ENCODE assay signal across 8 mouse cellular contexts in the genomic region with DNA sequence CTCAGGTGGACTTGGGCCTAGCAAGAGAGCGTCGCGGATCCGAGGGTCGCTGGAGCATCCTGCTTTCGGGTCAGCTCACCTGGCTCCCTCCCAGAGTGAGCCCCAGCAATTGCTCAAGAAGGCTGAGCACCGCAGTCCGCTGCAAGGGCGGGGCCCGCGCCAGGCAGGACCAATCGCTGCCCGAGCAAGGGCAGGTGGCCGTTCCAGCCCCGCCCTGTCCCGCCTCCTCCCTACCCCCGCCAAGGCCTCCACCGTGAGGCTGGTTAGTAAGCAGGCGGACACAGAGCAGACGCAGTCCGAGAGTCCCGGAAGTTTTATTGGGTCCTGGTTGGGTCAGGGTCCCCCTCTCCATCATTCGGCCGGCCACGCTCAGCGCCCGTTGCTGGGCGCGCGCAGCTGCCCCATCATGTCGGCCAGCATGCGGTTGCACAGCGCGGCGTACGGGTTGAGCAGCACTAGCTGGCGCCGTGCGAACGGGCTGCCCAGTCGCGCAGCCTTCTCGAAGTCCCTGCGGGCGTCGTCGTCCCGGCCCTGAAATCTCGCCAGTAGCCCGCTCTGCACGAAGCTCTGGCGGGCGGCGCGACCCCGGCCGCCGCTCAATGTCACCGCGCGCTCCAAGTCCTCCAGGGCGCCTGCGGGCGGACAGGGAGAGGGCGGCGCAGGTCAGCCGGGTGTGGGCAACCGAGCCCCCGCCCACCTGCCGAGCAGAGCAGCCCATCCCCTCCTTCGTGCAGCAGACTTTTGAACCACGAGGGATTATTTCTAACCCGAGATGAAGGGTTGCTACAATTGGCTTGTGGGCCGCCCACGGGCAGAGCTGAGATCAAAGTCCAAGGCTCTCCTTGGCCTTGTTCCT. TPM values are rescaled to one million over a fixed set of nuclear protein-coding genes. Genes with fewer than 3 reads are reported as not detected.
DNase-seq lines count a peak whose midpoint lies in the region; ATAC-seq and TF ChIP-seq lines count a peak whose summit lies in the region.

Gene Tmem25, minus strand, starts transcription at position 206 of the 856 bp plus-strand sequence.

- ATAC-seq in forebrain, postnatal 0 days, result peak; percentile 95
- ATAC-seq in neutrophil, adult 5-6 weeks (ENCODE audit: extremely low read depth, insufficient number of reproducible peaks, low FRiP score, poor library complexity, severe bottlenecking), result peak; percentile 43

- peaks cover 0 to 6% of the 10 kb centered on the region in 2 experiments; a peak in 1 of 4 replicates for H3K4me1 ChIP-seq in MEL (ENCODE audit: control insufficient read depth in 1 of 2, insufficient read depth in 2 of 2, low read length in 2 of 2)
- H3K4me1 ChIP-seq in forebrain, postnatal 0 days (ENCODE audit: insufficient read depth), result 0 out of 2 replicates have a peak, but pooled peaks cover 6% of the 10 kb centered on the region
- no peaks in the 10 kb centered on the region for H3K4me1 ChIP-seq in lung, adult 2 months (ENCODE audit: control insufficient read depth, insufficient read depth, low read length)

- TF ChIP-seq EP300 in MEL (IDR thresholded peaks at IDR 0.05; ENCODE audit: low read depth in 1 of 2, low read length in 2 of 2), result no peak

- DNase-seq in MEL (ENCODE audit: low read depth, low spot score), result peak; percentile 90
- DNase-seq in cerebellum, adult 8-10 months, result peak; percentile 90
- peak; percentile 86 for DNase-seq in forebrain, postnatal 0 days
- peak; percentile 83 for DNase-seq in heart, postnatal 4 days
- peak; percentile 87 to 92 for DNase-seq in layer of hippocampus, adult 2 months (ENCODE audit: low spot score in 2 of 2)
- peak; percentile 83 for DNase-seq in lung, adult 2 months
- DNase-seq in testis, postnatal 14 days (ENCODE audit: low spot score), result peak; percentile 88

- H3K9ac ChIP-seq in MEL (ENCODE audit: control insufficient read depth, low read depth, low read length, poor library complexity, severe bottlenecking), result peak within 1 kb of the TSS; percentile 68
- peak within 1 kb of the TSS; percentile 66 for H3K9ac ChIP-seq in forebrain, postnatal 0 days

- H3K36me3 ChIP-seq in MEL (ENCODE audit: control insufficient read depth in 1 of 2, insufficient read depth in 2 of 2, low read length in 2 of 2), result peaks cover 0 to 2% of the 10 kb centered on the region in 2 experiments; a peak in 2 of 4 replicates
- no peaks in the 10 kb centered on the region for H3K36me3 ChIP-seq in forebrain, postnatal 0 days (ENCODE audit: insufficient read depth)

- no peaks in the 10 kb centered on the region for H3K9me3 ChIP-seq in MEL (replicated peaks; ENCODE audit: insufficient read depth, low read length)
- no peaks in the 10 kb centered on the region for H3K9me3 ChIP-seq in forebrain, postnatal 0 days (ENCODE audit: low read length)

- WGBS in forebrain, postnatal 0 days, result 2% methylated on average over 70 of the region's 75 CpGs
- 1% methylated on average over 75 of the region's 75 CpGs for WGBS in lung, adult 2 months

- TF ChIP-seq POLR2A in MEL (IDR thresholded peaks at IDR 0.05; ENCODE audit: control insufficient read depth in 1 of 2, insufficient read depth in 1 of 2, low read depth in 1 of 2, low read length in 2 of 2, poor library complexity in 1 of 2), result peak; percentile 30 to 79; a peak in 3 of 4 replicates
- TF ChIP-seq POLR2A in lung, adult 2 months (IDR thresholded peaks at IDR 0.05; ENCODE audit: borderline replicate concordance, extremely low read depth, low read depth, low read length), result peak; percentile 49; the same call in 1 of the 2 replicates

- no peaks in the 10 kb centered on the region for H3K27me3 ChIP-seq in MEL (ENCODE audit: control insufficient read depth in 1 of 2, insufficient read depth in 2 of 2, low read length in 2 of 2)
- no peaks in the 10 kb centered on the region for H3K27me3 ChIP-seq in forebrain, postnatal 0 days (ENCODE audit: insufficient read depth, low read length)

- H3K27ac ChIP-seq in MEL (ENCODE audit: control insufficient read depth, low read depth, low read length), result peak within 1 kb of the TSS; percentile 6
- H3K27ac ChIP-seq in forebrain, postnatal 0 days (ENCODE audit: low read depth, low read length), result peak within 1 kb of the TSS; percentile 54
- H3K27ac ChIP-seq in layer of hippocampus, adult 2 months, result peak within 1 kb of the TSS; percentile 79

- H3K4me3 ChIP-seq in MEL (ENCODE audit: control insufficient read depth in 1 of 2, insufficient read depth in 1 of 2, low read depth in 2 of 2, low read length in 2 of 2), result peak within 1 kb of the TSS; percentile 71 to 79
- peak within 1 kb of the TSS; percentile 55 for H3K4me3 ChIP-seq in forebrain, postnatal 0 days (ENCODE audit: low read depth, low read length)
- H3K4me3 ChIP-seq in layer of hippocampus, adult 2 months, result peak within 1 kb of the TSS; percentile 80
- H3K4me3 ChIP-seq in lung, adult 2 months (replicated peaks; ENCODE audit: extremely low read depth, low read depth, low read length), result peak within 1 kb of the TSS; percentile 73

- no peak for TF ChIP-seq RAD21 in MEL (IDR thresholded peaks at IDR 0.05; ENCODE audit: low read depth, low read length)

- no peaks in the 10 kb centered on the region for H3K79me2 ChIP-seq in MEL (ENCODE audit: control insufficient read depth, insufficient read depth, low read length, poor library complexity)

- no peak for TF ChIP-seq CTCF in MEL (IDR thresholded peaks at IDR 0.05 in 2 of 3, conservative IDR thresholded peaks at IDR 0.05 in 1 of 3; ENCODE audit: control insufficient read depth in 1 of 3, insufficient read depth in 1 of 3, low read depth in 2 of 3, low read length in 3 of 3, poor library complexity in 1 of 3, severe bottlenecking in 1 of 3)
- TF ChIP-seq CTCF in forebrain, postnatal 0 days (IDR thresholded peaks at IDR 0.05; ENCODE audit: low read depth), result no peak
- no peak for TF ChIP-seq CTCF in layer of hippocampus, adult 2 months (conservative IDR thresholded peaks at IDR 0.05)
- no peak for TF ChIP-seq CTCF in lung, adult 2 months (IDR thresholded peaks at IDR 0.05; ENCODE audit: insufficient read depth, low read length)

- peak within 1 kb of the TSS; percentile 96 for H3K4me2 ChIP-seq in forebrain, postnatal 0 days (ENCODE audit: low read depth)

TF ChIP-seq in MEL, 35 proteins besides CTCF, POLR2A, EP300 and RAD21 (continues in another document):
- TF ChIP-seq RCOR1 (IDR thresholded peaks at IDR 0.05; ENCODE audit: low read depth, low read length), result no peak; the same call in 1 of the 2 replicates
- TF ChIP-seq UBTF (IDR thresholded peaks at IDR 0.05; ENCODE audit: borderline replicate concordance, insufficient read depth, low read depth, low read length), result 0 out of 2 replicates have a peak, but pooled peaks have one; percentile 27
- TF ChIP-seq ZKSCAN1 (IDR thresholded peaks at IDR 0.05; ENCODE audit: low read depth, low read length), result no peak
- TF ChIP-seq ELF1 (IDR thresholded peaks at IDR 0.05; ENCODE audit: low read depth, low read length), result no peak
- no peak for TF ChIP-seq BHLHE40 (IDR thresholded peaks at IDR 0.05; ENCODE audit: borderline replicate concordance, low read depth, low read length)
- peak; percentile 47; the same call in 1 of the 2 replicates for TF ChIP-seq NELFE (IDR thresholded peaks at IDR 0.05; ENCODE audit: low read depth, low read length)
- no peak for TF ChIP-seq MAX (IDR thresholded peaks at IDR 0.05; ENCODE audit: low read length)
- TF ChIP-seq CHD1 (IDR thresholded peaks at IDR 0.05; ENCODE audit: low read depth, low read length), result no peak
- TF ChIP-seq SMC3 (IDR thresholded peaks at IDR 0.05; ENCODE audit: low read depth, low read length), result no peak
- no peak for TF ChIP-seq ETS1 (IDR thresholded peaks at IDR 0.05; ENCODE audit: low read depth, low read length)
- peak; percentile 36; the same call in 1 of the 2 replicates for TF ChIP-seq NRF1 (IDR thresholded peaks at IDR 0.05; ENCODE audit: insufficient read depth, low read depth, low read length, poor library complexity, severe bottlenecking)
- TF ChIP-seq GABPA (IDR thresholded peaks at IDR 0.05; ENCODE audit: low read depth, low read length), result no peak
- TF ChIP-seq MYC (IDR thresholded peaks at IDR 0.05; ENCODE audit: low read depth, low read length), result no peak
- TF ChIP-seq JUND (IDR thresholded peaks at IDR 0.05; ENCODE audit: low read depth, low read length), result no peak
- TF ChIP-seq MAFK (IDR thresholded peaks at IDR 0.05; ENCODE audit: borderline replicate concordance, low read depth, low read length), result no peak
- TF ChIP-seq USF1 (IDR thresholded peaks at IDR 0.05; ENCODE audit: low read depth, low read length), result peak; percentile 58; the same call in 1 of the 2 replicates
- no peak for TF ChIP-seq MYB (IDR thresholded peaks at IDR 0.05; ENCODE audit: low read depth, low read length)
- peak; percentile 25; the same call in 1 of the 2 replicates for TF ChIP-seq MAZ (IDR thresholded peaks at IDR 0.05; ENCODE audit: low read depth, low read length)
- peak; percentile 27; the same call in 1 of the 2 replicates for TF ChIP-seq HCFC1 (IDR thresholded peaks at IDR 0.05; ENCODE audit: low read depth, low read length)
- no peak for TF ChIP-seq ZC3H11A (IDR thresholded peaks at IDR 0.05; ENCODE audit: low read depth, low read length)
- TF ChIP-seq MXI1 (IDR thresholded peaks at IDR 0.05; ENCODE audit: low read depth, low read length), result no peak
- TF ChIP-seq USF2 (IDR thresholded peaks at IDR 0.05; ENCODE audit: borderline replicate concordance in 1 of 2, insufficient read depth in 1 of 2, low read depth in 1 of 2, low read length in 2 of 2), result no peak
- no peak for TF ChIP-seq MEF2A (IDR thresholded peaks at IDR 0.05; ENCODE audit: extremely low read depth, insufficient replicate concordance, low read depth, low read length, poor library complexity, severe bottlenecking)
- TF ChIP-seq E2F4 (IDR thresholded peaks at IDR 0.05; ENCODE audit: borderline replicate concordance, low read depth, low read length), result no peak
- TF ChIP-seq GATA1 (IDR thresholded peaks at IDR 0.05; ENCODE audit: low read depth, low read length), result no peak
- TF ChIP-seq ZMIZ1 (IDR thresholded peaks at IDR 0.05; ENCODE audit: low read depth, low read length), result no peak
- TF ChIP-seq TCF12 (IDR thresholded peaks at IDR 0.05; ENCODE audit: low read depth, low read length), result peak; percentile 43; the same call in 1 of the 2 replicates

RNA-seq across cellular contexts. Expression of gene Tmem25, which starts in this region (rescaled TPM):
- 0.12 TPM in 1 of 2 replicates, not detected in the other for total RNA-seq in MEL (2012; rRNA removed)
- under 1 TPM in 1 of 2 experiments, not detected in 1; 0.67 TPM for polyA plus RNA-seq in MEL (2012; ENCODE audit: insufficient read depth in 1 of 2, insufficient read length in 2 of 2, low read depth in 1 of 2, low replicate concordance in 2 of 2, missing spikeins in 1 of 2)
- total RNA-seq in forebrain, postnatal 0 days (2014; rRNA removed), result 11.8 and 12.8 TPM in 2 replicates
- polyA plus RNA-seq in forebrain, postnatal 0 days (2015; fragmentation: Nextera tagmentation; extraction: Ambion mirVana), result 11.6 and 14.9 TPM in 2 replicates
- 1 to 10 TPM; 3.5 to 6.0 TPM for total RNA-seq in heart, postnatal 4 days (2021)
- total RNA-seq in layer of hippocampus, adult 2 months (2021), result 10 to 100 TPM; 50.0 to 50.3 TPM
- 3.7 and 5.1 TPM in 2 replicates for polyA plus RNA-seq in lung, adult 2 months (2012; rRNA removed)
- 0.25 TPM in 1 of 2 replicates, not detected in the other for total RNA-seq in neutrophil, adult 5-6 weeks (2017)

Comparison
In these comparisons a context has a peak if more than half of its experiments do, and no peak if none do; other contexts are left out.
1. Peak in every context shown above with its lines: DNase-seq, ATAC-seq, H3K4me3 ChIP-seq and H3K27ac ChIP-seq.
2. Peak in DNase-seq, H3K4me3 ChIP-seq, H3K27ac ChIP-seq and H3K9ac ChIP-seq in MEL; RNA of the gene not detected or under 1 TPM.
3. Peak in ATAC-seq in neutrophil, adult 5-6 weeks; RNA of the gene not detected or under 1 TPM.
4. H3K27ac ChIP-seq: peak in every context shown above with its lines; median percentile 79 in layer of hippocampus, adult 2 months; 54 in forebrain, postnatal 0 days; 6 in MEL.